Mouse (Mus musculus) gastrocnemius, postnatal 25 days (tissue): Measurements from ENCODE around the gene Pus1. TPM values are rescaled to one million over a fixed set of nuclear protein-coding genes. Genes with fewer than 3 reads are reported as not detected.

Source experiments
- DNase-seq: peaks from one replicate; pipeline ENCODE4 v3.0.0; 2022
- long read RNA-seq, 2 experiments: library from polyadenylated mRNA; stranded (forward); transcript quantifications; one replicate each; pipeline ENCODE4 v2.0.0; 2021
- total RNA-seq, 2 experiments: library from RNA; stranded (reverse); gene quantifications; 1 replicate in 1 of 2; 2 replicates in 1 of 2; pipeline ENCODE4 v1.2.3; 2021

Pus1 gene
- 10 to 100 TPM in 1 of 2 experiments, 1 to 10 TPM in 1; 9.8 to 10.8 TPM for total RNA-seq
- long read RNA-seq, experiment 1, partial matches to known transcripts: 1 of 4 reads
- long read RNA-seq, experiment 1, other reads (novel, unspliced or antisense): 1 of 4 reads
- long read RNA-seq, experiment 2, partial matches to known transcripts: 0 of 5 reads
- long read RNA-seq, experiment 2, other reads (novel, unspliced or antisense): 1 of 5 reads

DNA sequence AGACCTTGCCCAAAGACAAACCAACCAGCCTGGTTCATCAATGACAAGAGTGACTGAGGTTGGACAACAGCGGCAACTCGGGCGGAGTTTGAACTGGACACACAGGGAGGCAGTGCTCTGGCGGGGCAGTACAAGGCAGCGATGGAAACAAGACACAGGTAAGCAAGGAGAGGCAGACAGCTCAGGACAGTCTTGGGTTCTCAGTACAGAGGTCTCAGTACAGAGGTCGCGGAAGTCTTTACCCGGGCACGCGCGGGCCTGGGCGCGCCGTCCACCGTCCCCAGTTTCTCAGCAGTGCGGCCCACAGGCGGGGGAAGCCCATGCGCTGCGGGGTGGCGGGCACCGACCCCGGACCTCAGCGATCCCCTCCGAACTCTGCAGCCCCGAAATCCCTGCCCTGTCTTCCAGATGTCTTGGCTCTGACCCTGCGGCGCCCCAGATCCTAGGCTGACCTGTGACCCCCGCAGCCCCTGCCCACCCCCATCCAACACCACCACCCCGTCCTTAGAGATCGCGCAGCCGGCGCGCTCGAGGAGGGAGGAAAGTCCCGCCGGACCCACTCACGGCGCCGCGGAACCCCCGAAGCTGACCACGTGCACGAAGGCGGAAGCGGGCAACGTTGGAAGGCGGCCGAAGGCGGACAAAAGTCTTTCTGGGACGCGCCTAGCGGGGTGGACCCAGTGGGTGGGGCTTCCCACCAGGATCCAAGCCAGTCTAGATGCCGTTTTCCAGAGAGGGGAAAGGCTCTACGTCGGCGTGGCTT lies at the start of gene Pus1:
Gene Pus1, minus strand, starts transcription at position 662 of the 763 bp plus-strand sequence.
- DNase-seq: peak; percentile 90

DNA sequence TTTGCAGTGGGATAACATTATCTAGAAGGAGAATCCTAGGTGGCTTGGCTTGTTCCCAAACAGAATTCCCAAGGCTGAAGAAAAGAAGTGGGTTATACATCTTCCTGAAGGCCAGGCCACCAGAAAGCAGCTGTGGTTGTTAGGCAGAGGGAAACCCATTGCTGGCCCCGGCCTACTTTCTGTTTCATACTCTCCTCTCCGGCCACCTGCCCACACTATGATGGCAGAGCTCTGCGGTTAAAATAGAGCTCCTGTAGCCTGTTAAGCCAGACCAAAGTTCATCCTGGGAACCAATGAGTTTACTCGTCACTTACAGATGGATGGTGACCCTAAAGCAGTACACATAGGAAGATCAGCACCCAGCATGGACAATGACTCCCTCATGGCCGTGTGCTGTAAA lies 47.1 kb upstream of the Pus1 start:
- no peak for DNase-seq

DNA sequence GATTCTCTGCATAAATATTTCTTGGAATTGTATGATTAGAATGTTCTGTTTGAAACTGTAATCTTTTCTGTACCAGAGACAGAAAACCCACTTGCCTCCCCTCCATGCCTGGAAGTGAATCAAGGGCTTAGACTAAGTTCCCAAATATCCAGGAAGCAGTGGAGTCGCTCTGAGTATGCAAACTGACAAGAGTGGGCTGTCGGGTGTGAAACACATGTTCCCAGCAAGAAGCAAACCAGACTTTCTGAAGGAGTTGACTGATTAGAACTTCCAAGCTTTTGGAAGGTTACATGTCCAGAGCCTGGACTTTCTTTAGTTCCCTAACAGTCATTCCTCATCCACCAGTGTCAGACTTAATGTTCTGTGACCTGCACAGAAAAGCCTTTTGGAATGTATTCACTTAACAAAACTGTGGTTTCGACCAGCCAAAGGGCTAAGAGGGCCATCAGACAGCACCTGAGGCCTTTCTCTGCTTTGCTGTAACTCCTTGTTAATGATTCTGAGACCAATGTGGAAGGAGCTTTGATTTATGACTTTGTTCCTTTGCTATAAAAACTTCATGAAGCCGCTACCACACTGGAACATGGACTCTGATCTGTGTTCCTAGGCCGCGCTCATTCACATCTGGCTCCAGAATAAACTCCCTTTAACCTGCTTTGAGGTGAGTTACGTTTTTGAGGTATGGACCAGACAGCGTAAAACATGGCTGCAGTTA lies 46.5 kb upstream of the Pus1 start:
- no peak for DNase-seq

DNA sequence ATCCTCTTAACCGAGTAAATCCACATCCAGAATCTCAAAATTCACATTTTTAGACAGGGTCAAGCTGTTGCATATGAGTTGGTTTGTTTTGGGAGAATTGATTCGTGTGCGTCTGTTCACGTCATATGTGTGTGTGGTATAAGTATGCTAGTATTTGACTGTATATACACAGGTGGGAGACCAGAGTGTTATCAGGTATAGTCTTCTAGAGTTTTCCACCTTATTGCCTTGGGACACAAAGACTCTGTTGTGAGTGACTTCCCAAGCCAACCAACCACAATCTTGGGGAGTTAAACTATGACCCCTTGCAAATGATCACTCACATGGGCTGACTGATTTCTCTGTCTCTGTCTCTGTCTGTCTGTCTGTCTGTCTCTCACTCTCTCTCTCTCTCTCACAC lies 44.0 kb upstream of the Pus1 start:
- DNase-seq: no peak

DNA sequence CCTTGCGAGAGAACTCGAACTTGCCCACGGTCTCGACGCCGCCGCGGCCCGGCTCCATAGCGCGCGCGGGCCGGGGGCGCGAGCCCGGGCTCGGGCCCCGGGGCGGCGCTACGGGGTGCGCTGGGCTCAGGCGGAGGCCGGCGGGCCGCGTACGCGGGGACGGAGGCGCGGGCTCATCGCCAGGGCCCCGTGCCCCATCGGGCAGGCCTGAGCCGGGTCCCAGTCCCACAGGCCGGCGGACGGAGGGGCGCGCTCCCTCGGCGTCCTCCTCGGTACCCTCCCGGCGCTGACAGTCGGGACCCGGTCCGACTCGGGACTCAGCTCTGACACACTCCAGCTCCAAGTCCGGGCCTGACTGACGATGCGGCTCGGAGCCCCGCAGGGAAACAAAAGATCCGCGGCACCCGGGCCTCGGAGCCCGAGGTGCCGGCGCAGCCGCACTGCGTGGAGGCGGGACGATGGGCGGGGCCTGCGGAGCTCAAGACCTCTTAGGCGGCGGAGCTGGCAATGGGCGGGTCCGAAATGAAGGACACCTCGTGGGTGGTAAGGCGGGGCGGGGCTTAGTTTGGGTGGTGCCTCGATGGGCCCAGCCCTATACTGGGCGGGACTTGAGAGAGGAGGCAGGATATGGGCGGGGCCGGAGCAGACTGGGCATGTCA lies 29.3 kb upstream of the Pus1 start, which contains the start of gene Ulk1:
Gene Ulk1, minus strand, starts transcription at position 431 of the 659 bp plus-strand sequence.
- DNase-seq: peak; percentile 99

DNA sequence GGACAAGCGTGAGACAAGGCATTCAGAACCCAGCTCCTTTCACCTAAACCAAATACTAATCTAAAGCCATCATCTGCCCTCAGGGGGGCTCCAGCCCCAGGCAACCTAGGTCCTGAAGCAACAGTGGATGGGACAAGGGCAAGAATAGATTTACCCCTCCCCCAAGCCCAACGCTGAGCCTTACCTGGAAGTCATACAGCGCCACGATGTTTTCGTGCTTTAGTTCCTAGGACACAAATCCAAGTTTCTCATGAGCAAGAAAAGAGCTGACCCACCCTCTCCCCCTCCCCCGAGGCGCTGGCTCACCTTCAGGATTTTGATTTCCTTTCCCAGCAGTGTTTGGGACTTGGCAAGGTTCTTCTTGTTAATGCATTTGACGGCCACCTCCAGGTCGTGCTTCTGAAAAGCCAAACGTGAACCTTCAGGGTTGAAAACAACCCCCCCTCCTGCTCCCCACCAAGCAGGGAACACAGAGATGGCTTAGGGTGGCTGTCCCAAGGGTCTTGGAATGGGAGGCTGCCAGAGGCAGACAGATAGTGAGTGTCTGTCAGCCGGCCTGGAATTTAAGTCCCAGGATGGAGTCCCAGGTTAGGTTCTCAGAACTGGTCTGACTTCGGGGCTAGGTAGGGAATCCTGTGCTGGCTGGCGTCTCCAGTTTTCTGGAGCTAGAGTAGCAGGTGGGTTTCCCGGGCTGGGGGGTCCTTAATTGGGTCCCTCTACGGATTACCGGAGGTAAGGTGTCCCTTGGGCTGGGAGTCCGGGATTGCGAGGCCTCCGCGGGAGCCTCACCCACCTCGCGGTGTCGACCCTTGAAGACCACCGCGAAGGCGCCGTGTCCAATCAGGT lies 28.6 kb upstream of the Pus1 start:
- DNase-seq: no peak

DNA sequence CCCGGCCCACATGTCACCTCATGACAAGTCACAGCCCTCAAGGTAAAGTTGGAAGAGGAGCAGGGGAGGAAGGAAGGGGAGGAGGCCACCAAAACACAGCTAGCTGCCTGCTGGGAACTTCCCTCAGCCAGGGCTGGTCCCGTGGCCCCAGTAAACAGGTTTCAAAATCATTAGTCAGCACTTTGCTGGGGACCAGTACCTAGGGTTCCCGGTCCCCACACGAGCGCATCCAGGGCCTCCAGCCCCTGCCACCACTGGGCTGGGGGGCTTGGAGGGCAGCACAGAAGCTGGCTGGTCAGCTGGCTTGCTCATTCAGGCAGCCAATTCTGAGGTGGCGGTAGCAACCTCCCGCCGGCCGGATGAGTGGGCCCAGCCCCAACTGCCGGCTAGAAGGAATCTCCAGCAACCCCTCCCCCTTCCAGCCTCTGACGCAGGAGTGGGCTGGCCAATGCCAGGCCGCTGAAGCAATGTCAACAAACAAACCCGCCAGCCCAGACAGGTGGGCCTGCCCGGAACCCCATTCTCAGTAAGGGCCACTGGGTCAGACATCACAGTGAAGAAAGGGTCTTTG lies 27.7 kb upstream of the Pus1 start:
- DNase-seq: peak; percentile 90

DNA sequence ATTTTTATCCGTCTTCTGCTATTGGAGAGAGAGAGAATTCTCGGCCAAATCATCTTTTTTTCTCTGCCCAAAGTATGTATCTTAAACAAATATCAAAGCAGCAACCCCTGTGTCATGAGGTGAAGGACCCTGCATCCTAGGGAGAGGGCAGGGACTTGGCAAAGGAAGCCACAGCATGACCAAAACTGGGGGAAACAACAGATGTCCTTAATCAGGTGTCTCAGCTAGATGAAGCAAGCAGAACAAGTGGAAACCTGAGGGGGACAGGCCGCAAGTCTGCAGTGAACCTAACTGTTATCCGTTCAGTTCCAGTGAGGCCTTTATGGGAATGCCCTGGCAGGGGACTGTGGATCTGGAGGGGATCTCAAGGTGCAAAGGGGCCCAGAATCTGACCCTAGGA lies 27.0 kb upstream of the Pus1 start:
- DNase-seq: no peak

DNA sequence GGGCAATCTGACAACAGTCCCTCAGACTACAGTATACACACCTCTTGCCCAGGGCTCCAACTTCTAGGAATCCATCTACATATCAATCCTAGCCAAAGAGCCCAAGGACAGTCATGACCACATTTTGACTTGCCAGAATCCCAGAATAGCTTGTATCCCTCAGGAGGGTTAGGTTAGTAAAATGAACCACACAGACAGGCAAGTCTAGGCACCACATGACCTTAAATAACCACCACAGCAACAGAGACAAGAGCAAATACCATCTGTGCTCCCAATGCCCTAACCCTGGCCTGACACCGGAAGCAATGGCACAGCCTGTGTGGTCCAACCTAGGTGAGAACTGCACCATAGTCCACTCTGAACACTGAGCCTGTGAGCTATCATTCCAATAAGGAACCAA lies 26.2 kb upstream of the Pus1 start:
- DNase-seq: no peak

DNA sequence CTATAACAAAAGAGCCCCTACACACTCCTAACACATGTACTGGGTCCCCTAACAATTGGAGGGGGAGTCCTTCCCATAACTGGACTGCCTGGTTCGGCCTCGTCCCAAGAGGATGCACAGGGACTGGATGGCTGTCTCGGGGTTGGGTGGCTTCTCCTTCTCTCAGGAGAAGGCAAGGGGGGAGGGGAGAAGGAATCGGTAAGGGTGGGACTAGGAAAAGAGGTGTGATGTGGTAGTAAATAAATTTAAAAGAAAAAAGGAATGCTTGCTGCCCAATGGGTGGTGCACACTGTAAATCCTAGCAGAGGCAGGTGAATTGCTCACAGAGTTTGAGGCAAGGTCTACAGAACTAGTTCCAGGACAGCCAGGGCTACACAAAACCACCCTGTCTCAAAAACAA lies 25.7 kb upstream of the Pus1 start:
- DNase-seq: no peak

DNA sequence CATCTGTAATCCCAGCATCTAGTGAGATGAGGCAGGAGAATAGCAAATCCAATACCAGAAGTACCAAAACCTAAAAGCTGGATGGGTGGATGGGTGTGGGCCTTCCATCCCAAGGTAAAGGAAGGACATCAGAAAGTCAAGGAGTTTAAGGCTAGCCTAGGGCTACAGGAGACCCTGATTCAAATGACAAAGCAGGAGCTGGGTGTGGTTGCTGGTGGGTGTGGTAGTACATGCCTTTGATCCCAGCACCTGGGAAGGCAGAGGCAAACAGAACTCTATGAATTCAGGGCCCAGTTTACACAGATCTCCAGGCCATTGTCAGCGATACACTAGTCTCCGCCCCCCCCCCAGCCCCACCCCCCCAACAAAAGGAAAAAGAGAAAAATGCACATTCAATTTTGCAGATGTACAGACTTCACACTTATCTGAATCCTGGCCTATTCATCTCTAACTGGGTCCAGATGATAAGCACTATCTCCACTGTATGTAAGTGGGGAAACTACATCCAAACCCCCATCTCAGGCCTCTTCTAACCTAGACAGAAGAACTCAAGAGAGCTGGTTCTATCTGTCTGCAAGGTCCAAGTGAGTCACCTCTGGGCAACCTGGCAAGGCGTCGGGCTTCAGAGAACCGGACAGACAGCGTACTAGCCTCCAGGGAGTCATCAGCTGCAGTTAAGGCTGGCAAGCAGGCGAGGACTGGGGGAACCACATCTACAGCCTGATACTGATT lies 23.7 kb upstream of the Pus1 start:
- DNase-seq: no peak

DNA sequence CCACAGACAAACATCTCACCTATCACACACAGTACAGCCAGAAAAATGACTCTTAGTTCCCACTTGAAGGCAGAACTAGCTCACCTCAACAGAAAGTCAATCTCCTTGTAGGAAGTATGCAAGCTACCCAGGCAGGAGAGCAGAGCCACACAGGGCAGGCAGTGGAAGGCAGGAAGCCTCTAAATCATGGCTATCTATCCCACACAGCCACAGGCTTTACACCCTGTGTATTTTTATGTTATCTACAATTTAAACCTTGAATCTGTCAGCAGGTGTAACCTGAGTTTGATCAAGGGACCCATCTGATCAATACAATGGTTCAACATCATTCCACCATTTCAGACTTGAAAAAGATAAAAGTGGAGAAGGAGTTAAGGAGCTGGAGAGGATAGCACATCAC lies 22.4 kb upstream of the Pus1 start:
- DNase-seq: no peak

DNA sequence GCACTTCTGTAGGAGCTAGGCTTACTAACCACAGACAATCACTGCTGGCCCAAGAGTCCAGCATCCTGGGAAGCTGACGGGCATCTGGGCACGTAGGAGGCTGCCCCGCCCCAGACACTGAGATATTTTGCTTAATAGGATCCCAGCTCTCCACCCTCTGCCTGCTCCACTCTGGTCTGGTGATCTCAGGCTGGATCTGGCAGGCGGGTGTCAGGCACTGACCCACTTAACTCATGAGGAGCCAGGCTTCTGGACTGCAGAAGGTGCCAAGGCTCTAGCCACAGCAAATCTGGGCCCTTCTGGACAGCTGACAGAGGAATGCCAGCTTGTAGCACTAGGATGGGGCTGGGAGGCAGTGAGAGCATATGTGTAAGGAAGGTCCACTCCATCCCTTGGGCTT lies 21.7 kb upstream of the Pus1 start:
- no peak for DNase-seq

DNA sequence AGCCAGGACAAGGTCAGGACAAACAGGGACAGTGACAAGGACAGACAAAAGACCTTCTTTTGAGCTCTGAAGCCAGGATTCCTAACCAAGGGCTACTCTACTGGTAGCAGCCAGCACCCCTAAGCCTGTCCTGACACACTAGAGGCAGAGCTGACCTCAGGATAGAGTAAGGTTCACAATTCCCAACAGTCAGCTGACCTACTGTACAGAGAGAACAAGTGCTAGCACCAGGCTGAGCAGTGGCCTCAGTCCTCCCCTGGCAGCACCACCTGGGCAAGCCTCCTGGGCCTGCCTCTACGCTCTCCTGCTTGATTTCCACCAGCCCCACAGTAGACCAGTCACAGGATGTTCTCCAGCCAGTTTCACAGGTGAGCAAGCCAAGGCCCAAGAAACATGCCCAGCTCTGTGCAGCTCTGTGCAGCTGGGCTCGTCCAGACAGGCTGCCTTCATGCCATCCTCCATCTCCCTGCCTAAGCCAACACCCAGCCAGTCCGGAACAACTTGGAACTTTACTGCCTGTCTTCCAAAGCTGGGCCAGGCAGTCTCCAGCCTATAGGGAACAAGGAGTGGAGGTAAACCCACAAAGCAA lies 20.7 kb upstream of the Pus1 start:
- DNase-seq: no peak

DNA sequence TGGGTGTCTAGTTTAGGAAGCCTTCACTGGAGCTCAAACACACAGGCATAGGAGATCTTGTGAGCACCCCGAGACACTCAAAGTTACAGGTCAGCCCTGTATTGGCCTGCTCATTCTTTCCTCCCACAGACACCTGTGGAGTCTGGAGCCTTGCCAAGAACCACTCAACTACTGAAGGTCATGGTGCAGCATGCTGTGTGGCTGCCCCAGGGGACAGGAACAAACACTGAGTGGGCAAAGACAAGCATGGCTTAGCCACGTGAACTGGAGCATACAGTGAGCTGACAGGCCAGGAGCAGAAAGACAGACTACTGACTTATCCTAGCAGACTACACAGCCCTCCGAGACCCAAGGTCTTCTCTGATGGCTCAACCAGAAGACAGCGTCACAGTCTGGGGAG lies 17.2 kb upstream of the Pus1 start:
- no peak for DNase-seq

DNA sequence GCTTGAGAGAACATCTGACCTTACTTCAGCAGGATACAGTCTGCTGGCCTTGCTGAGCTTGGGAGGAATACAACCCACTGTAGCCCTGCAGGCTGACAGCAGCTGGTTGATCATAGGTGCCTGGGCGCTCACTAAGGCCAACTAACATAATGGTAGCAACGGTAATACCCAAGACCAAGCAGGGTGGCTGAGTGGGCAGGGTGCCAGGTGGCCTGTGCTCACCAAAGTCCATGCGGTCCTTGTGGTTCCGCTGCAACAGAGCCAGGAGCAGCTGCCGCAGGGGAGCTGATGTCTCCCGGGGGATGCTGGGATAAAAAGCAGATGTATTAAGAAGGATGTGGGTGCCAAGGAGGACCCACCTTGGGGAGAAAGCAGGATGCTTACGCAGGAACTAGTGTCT lies 13.9 kb upstream of the Pus1 start:
- no peak for DNase-seq

DNA sequence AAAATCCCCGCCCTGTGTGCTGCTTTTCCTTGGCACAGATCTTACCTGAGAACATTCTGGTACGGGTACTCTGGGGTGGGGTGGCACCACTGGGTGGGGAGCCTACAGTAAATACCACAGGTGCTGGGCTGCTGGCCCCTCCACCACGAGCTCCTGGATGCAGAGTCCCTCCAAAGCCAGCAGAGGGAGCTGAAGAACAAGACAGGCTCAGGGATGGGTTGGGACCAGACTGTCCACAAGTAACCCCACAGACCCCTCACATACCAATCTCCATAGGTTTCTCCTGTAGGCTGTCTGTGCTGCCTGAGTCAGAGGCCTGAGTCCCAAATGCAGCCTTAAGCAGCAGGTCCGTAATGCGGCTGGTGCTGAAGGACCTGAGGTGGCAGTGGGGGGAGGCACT lies 8.2 kb upstream of the Pus1 start:
- no peak for DNase-seq

DNA sequence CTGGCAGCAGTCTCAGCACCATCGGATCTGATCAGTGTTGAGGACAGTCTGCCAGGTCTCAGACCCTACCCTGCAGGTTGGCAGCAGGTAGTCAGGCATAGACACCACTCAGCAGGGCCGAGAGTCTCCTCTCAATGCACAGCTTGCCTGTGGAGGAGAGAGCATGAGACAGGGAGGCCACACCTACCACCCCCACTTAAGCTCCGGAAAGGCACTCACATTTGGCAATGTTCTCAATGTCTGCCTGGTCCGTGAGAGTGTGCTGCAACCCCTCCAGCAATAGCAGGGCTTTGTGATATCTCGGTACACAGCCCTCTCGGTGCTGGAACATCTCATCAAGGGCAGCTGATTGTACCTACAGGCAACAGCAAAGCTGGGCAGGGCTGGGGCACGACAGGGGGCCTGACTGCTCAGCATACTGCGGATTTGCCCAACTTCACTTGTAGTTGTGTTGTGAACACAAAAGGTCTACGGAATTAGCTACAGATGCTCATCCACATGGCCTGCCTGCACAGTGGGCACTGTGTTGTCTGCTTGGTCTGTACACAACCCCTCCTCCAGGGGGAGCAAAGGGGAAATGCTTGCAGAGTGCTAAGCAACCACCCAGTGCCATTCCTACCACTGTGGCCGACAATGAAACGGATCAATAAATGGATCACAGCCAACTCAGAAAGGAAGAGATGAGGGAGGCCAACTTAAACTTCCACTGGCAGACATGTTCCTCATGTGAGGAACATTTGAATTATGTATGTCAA lies 5.8 kb upstream of the Pus1 start:
- no peak for DNase-seq

DNA sequence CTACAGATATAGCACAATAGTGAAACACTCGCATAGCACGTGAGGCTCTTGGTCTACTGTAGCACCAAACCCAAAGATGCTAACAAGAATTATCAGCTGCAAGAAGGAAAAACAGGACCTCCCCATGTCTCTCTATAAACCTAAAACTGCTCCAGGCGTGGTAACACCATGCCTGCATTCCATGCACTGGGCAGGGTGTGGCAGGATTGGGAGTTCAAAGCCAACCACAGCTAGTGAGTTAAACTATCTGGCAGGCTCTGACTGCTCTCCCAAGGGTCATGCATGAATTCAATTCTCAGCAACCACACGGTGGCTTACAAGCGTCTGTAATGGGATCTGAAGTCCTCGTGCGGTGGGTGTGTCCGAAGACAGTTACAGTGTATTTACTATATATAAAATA lies 2.7 kb upstream of the Pus1 start:
- DNase-seq: no peak
